Mouse (Mus musculus) kidney, adult 11 months (tissue): ENCODE data around the gene Cbx6.

Source experiments
- DNase-seq: peaks from one replicate; pipeline ENCODE4 v3.0.0; 2022

Gene Cbx6

GRCm38 (mm10) chr15:79834130-79834880 is at the start of gene Cbx6, which contains the start of gene Npcd:
Gene Cbx6 (minus strand): TSS chr15:79834688.
Gene Npcd (minus strand): TSS chr15:79834237.
- DNase-seq, result peak; percentile 93

GRCm38 (mm10) chr15:79883352-79883822 is 48.9 kb upstream of the Cbx6 start:
- DNase-seq, result peak; percentile 89

GRCm38 (mm10) chr15:79882623-79883267 is 48.3 kb upstream of the Cbx6 start:
- DNase-seq, result no peak

GRCm38 (mm10) chr15:79880477-79880876 is 46.0 kb upstream of the Cbx6 start:
- DNase-seq, result no peak

- DNase-seq, result peak; percentile 87
These were observed 44.8 kb upstream of the Cbx6 start for GRCm38 (mm10) chr15:79879319-79879718.

GRCm38 (mm10) chr15:79878725-79879136 is 44.2 kb upstream of the Cbx6 start:
- DNase-seq, result peak; percentile 17

GRCm38 (mm10) chr15:79875261-79875995 is 40.9 kb upstream of the Cbx6 start:
- no peak for DNase-seq

- DNase-seq, result no peak
These were observed 39.5 kb upstream of the Cbx6 start for GRCm38 (mm10) chr15:79873995-79874394.

- DNase-seq, result no peak
These were observed 39.1 kb upstream of the Cbx6 start for GRCm38 (mm10) chr15:79873545-79873944.

GRCm38 (mm10) chr15:79867260-79868002 is 32.9 kb upstream of the Cbx6 start:
- no peak for DNase-seq

GRCm38 (mm10) chr15:79859821-79860220 is 25.3 kb upstream of the Cbx6 start:
- DNase-seq, result no peak

GRCm38 (mm10) chr15:79858979-79859378 is 24.5 kb upstream of the Cbx6 start:
- DNase-seq, result no peak

- no peak for DNase-seq
These were observed 15.7 kb upstream of the Cbx6 start for GRCm38 (mm10) chr15:79850143-79850542.

- DNase-seq, result no peak
These were observed 12.6 kb upstream of the Cbx6 start for GRCm38 (mm10) chr15:79847100-79847499.

GRCm38 (mm10) chr15:79845986-79846385 is 11.5 kb upstream of the Cbx6 start:
- DNase-seq, result no peak

- no peak for DNase-seq
These were observed 8.5 kb upstream of the Cbx6 start for GRCm38 (mm10) chr15:79842985-79843384.

- no peak for DNase-seq
These were observed 5.8 kb upstream of the Cbx6 start for GRCm38 (mm10) chr15:79840281-79840680.

- no peak for DNase-seq
These were observed 383 bp upstream of the Cbx6 start for GRCm38 (mm10) chr15:79834881-79835260.

- DNase-seq, result no peak
These were observed 1.0 kb downstream of the Cbx6 start for GRCm38 (mm10) chr15:79833251-79834050.

- DNase-seq, result peak; percentile 41
These were observed 2.2 kb downstream of the Cbx6 start for GRCm38 (mm10) chr15:79832064-79832900.

GRCm38 (mm10) chr15:79830388-79830787 is 4.1 kb downstream of the Cbx6 start:
- peak; percentile 53 for DNase-seq
